Mouse (Mus musculus) activated CD4-positive, CD25-positive, alpha-beta regulatory T cell, adult 4 months (primary cell): ENCODE measurements around the gene Acss3. TPM values are rescaled to one million over a fixed set of nuclear protein-coding genes. Genes with fewer than 3 reads are reported as not detected.

Source experiments
- ATAC-seq: one replicate; pipeline ENCODE4 v1.8.0; 2017
- polyA plus RNA-seq, 2 experiments: library from polyadenylated mRNA; unstranded; fragments of 100-300 nt; shearing (Covaris generic); gene quantifications; one replicate each; pipeline ENCODE4 v1.2.1; 2017

Gene Acss3
- not detected for polyA plus RNA-seq

DNA sequence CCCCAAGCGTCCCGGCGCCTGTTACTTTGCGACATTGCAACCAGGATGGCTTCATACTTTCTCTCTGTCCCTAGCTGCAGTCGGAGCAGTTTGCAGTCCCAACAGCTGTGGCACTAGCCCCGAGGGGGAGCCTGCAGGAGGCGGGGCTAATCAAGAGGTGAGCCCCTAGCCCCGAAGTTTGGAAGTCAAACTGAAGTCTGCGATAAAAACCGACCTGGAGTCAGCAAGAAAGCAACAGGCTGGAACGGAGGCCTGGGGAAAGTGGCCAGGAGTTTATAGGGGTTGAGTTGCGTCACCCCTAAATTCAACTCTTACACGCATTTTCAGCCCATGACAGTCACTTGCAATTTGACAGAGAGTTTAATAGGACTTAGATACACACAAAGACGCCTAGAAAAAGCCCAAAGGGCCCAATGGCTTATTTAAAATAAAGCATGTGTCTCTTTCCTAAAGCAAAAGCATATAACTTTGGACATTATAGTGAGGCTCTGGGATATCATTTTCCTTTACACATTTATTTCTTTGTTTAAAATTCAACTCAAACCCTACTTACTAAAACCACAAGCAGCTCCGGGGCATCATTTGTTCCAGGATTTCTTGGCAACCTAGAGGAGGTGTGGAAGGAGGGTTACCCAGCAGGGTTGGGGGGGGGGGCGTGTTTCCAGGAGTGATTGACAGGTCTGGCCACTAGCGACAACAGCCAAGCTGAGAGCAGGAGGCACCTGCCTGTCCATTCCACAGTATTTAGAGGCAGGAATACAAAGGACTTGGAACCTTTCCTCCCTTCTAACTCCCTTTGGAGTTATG lies at the start of gene Acss3:
Gene Acss3 (minus strand): TSS at position 140 of the 807 bp plus-strand sequence.
- no peak for ATAC-seq

DNA sequence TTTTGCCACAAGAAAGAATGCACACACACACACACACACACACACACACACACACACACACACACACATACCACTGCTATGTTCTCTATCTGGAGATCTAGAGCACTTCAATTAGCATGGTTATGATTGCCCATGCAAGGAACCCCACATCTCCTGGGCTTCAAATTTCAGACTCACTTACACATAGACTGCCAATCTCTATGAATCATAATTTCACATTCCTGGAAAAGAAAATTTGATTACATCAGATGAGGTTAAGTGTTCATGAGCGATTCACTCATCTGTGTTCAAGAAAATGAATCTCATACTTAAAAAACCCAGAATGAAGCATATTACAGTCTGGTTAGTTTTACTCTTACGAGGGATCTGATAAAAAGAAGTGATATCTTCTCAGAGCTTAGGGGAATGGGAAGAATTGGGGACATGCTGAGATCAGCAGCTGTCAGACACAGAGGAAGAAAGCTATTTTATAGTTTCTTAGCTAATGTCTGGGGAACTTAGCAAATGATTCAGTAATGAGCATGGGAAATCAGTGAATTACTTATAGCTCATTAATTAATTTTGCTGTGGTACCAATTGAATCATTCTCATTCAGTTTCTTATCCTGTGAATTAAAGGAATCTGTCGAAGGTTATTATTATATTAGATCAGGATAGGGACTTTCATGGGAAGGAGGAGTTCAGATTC lies 48.7 kb upstream of the Acss3 start:
- ATAC-seq: no peak

DNA sequence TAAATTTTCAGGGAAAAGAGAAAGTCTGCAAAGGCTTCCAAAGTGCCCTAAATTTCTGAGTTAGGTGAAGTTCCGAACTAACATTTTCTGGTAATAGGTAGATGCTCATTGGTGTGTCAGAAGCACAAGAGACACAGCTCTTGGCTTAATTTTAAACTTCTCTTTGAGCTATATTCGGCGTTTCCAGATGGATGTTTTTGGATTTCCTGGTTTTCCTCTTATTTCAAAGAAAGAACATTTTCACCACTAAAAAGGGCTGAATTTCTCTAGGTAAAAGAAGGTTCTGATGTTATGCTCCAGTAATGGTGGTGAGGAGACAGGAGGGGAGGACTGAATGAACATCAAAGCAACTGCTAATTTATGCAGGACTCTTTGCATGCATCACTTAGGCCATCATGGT lies 43.0 kb upstream of the Acss3 start:
- ATAC-seq: no peak

DNA sequence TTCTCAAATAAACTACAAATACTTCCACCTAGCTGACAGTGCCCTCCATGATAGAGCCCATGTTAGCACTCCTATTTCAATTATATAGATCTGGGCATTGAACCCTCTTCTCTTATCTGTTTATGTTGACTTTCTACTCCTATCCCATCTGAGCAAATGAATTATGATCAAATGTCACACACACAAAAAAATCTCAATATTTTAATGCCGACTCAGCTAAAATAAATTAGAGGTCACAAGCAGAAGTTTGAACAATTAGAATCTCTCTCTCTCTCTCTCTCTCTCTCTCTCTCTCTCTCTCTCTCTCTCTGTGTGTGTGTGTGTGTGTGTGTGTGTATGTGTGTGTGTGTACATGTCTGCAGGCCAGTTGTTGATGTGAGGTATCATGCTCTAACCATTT lies 25.3 kb upstream of the Acss3 start:
- no peak for ATAC-seq

DNA sequence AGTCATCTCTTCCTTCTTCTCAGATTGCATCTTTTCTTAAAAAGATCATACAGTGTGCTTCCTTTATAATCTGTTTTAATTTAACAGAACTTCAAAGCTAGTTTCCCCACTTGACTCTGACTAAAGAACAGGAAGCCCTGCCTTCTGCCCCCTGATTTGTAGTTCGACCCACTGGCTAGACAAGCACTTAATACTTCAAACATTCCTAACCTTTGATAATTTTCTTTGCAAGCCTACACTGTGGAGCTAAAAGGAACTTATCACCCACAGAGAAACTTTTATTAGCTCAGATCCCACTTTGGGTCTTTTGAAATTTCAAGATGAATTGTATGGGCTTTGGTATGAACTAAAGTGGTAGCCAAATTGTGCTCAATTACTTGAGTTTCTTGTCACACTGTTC lies 20.5 kb upstream of the Acss3 start:
- no peak for ATAC-seq

DNA sequence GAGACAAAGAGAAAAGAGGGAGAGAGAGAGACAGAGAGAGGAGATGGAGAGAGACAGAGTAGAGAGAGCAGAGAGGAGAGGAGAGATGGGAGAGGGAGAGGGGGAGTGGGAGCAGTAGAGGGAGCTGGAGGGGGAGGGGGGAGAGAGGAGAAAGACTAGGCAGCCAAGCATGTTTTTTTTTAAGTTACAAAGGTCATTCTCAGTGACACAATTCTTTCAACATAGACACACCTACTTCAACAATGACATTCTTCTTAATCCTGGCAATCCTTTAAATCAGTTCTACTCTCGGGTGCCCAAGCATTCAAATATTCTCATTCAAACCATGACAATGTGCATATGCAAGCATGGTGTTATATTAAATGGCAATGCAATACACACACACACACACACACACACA lies 19.4 kb upstream of the Acss3 start:
- ATAC-seq: no peak

DNA sequence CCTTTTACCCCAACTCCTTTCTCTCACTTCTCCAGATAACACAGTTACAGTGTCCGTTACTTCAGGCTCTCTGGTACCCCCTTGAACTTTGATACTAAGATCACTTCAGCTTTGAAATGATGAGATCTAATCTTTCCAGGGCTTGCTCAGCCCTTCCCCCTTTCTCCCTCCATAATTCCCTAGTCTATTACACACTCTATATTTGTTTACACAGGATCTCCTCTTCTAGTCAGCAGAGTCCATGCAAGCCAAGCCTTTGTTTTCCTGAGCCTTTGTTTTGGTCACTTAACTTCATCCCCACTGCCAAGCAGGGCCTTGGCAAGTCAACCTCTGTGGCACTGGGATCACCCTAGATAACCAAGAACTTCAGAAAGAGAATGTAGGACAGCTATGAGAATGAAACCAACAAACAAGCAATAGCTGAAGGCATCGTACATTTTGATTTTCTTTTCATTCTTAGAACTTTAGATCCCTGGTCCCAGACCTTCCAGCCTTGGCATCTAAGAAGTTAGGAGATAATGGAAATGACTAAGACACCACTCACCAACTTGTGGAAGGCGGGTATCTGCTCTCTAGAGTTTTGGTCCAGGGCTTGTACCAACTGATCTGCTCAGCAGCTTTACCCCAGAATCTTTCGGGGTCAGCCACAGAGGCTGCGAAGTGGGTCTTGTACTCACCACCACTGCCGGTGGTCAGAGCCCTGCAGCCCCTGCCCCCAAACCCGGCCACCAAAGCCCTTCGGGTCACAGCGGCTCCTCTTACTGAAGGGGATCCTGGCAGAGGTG lies 532 bp downstream of the Acss3 start:
- ATAC-seq: no peak

DNA sequence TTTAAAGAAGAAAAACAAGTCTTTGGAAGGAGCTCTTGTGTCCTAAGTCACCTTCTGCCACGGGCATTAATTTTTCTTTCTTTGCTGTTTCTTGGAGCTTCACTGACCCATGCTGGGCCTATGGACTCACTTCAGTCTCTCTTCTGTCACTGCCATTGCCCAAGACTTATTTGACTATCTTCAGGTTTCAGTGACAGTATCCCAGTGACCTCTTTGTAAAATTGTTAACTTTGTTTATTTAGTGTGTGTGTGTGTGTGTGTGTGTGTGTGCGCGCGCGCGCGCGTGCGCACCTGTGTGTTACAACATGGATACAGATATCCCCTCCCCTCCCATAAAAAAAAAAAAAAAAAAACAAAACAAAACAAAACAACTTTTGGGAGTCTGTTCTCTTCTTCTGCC lies 2.2 kb downstream of the Acss3 start:
- ATAC-seq: no peak

DNA sequence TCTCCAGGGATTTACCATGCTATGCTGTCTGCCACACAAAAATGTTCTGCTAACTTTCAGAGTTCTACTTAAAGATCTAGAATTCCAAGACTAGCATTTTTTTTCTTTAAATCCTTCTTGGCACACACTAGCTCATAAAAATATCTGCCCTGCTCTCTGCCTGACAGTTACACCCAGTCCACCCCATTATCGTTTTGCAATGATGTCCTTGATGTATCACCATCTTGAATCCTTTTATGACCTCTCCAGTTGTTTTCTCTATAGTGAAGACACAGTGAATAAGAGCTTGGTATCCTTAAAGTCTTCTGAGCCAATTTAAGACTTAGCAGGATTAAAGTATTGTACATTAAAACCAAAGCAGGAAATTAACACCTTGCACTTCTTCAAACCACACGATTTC lies 4.3 kb downstream of the Acss3 start:
- no peak for ATAC-seq

DNA sequence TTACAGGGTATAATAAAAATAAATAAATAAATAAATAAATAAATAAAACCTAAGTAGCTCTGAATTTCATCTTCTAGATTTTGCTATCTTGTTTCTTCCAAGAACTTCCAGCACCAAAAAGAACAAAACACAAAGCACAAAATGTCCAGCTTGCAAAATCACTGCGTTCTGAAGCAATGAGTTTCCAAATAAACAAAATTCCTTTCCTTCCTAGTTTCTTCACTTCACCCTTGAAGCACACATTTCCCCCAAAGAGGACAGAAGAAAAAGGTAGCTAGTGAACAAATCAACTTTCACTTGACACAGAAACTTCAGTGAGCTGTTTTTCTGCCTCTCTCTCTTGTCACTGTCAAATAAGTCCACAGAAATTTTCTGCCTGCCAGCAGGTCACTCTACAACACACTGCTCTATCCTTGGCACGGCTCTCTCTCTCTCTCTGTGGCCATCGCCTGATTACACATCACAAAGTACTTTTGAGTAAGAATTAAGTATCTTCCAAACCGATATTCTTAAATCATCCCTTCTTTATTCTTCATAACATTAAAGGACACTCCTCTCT lies 6.7 kb downstream of the Acss3 start:
- no peak for ATAC-seq

DNA sequence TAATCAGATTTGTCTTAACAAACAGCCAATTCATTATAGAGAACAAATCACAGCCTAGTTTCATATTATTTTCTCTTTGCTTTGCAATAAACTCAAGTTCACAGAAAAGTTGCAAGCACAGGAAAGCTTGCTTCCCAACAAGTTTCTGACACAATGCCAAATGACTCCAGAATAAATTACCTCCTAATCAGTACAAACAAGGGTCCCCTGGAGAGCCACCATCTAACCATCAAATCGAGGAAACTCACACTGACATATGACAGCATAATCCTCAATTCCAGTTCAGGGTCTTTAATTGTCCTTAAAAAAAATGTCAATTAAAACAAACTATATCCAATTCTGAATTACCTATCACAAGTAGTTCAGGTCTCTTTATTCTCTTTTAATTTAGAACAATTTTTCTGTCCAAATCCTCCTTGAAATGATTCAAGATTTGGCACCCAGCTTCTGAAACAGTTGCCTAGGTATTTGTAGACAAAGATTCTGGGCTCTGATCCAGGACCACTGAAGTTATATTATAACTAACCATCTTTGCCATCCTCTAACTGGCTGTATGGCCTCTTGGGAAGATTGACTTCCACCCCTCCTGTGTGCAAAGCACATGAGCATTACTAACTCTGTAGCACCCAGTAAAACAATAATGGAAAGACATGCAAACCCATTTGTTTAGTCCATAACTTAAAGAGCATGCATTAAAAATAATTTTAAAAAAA lies 7.4 kb downstream of the Acss3 start:
- ATAC-seq: no peak

DNA sequence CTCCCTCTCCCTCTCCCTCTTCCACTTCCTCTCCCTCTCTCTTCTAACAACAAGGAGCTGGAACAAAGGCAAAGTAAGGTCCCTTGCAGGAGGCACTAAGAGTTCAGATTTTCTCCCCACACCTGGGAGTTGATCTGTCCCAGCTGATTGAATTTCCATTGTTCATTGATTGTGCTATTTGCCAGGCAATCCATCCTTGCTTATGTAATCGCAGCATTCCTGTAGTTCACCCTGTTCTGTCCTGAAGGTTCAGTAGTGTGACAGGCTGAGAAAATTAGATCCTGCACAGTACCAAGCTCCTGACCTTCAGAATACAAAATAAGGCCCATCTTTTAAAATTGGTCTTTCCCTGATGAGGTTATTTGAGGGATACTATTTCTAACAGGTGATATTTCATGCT lies 8.3 kb downstream of the Acss3 start:
- ATAC-seq: no peak

DNA sequence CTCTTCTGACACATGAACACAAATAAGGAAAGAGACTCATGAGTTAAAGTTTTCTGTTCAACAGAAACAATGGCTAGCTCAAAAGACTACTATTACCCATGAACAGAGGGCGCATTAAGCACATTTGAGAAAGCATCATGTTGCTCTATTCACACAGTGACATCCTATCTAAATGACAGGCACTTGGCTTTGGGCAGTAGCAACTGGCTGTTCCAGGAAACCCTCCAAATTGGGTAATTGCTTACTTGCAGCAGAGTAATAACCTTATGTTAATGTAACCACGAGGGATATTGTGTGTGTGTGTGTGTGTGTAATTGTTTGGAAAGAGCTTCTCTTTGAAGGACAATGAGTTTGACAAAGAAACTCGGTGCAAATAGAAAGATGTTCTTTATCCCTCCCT lies 29.0 kb downstream of the Acss3 start:
- ATAC-seq: no peak

DNA sequence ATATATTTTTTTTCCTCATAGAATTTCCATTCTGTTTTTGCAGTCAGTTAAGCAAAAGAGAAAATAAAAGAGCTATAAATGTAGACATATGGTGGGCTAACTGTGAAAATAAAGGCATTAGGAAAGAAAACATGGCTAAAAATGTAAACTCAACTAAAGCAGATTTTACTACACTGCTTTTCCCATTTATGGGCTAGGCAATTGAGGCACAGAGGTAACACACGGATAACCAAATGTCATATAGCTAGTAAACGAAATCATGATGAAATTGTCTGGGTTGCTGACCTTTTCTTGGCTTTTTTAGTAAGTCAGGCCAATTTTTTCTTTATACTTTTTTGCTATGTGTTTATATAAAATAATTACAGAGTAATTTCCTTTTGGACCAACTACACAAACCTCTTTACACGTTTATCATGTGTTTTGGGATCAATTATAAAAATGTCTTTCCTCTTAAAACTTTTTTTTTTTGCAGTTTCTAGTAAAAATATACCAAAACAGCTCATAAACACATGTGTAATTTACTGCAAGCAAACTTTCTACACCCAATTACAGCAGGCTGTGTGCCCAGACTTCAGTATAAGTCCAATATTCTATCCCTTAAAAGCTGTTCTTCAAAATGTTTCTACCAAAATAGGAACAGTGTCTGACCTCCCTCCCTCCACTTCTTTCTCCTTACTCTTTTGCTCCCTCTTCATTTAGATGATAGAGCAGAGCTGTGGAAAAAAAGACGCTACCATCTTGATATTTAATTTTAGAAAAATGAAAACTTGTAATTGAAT lies 69.4 kb downstream of the Acss3 start:
- ATAC-seq: no peak

DNA sequence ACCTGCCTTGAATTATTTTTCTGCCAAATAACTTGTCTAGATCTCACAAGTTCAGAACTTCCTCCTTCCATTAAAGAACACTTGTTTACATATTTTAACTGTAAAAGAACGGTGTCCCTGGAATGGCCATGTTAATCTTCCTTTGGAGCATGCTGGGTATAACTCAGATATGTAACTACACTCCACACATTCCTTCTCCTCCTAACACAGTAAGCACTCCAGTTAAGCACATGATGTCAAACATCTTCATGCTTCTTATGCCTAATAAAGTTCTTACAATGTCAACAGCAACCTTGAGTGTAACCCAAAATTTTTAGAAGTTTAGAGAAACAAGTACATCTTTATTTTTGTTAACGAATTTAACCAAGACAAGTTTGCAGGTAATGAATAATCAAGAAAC lies 73.0 kb downstream of the Acss3 start:
- ATAC-seq: no peak

DNA sequence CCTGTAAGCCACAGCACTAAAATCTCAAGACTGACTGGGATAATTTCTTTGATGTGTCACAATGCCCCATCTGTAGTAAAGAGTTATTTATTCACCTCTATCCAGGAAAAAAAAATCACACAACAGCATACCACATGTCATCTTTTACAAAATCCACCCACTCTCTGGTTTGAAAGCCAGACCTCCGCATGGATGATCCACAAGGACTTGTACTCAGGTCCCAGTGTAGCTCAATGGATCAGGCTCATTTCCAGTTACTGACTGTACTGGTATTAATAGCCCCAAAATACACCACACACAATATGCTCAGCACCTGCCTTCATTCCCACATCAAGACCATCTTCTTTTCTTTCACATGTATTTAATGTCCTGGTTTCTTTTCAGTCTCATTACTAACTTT lies 80.8 kb downstream of the Acss3 start:
- ATAC-seq: no peak

DNA sequence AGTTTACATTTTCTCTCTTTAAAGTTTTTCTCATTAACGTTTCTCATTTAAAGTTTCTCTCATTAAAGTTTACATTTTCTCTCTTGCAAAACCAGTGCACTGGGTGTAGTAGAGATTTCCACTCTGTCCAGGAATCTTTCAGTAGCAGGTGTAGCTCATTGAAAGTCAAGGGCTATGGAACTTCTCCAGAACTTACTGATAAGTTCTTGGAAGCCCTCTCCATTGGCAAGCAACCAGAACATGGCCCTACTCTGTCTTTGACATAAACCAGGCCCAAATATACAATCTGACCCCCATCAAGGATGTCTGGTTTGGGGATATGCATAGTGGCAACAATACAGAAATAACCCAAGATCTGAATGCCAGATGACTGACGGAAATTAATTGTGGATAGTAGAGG lies 82.6 kb downstream of the Acss3 start:
- no peak for ATAC-seq

DNA sequence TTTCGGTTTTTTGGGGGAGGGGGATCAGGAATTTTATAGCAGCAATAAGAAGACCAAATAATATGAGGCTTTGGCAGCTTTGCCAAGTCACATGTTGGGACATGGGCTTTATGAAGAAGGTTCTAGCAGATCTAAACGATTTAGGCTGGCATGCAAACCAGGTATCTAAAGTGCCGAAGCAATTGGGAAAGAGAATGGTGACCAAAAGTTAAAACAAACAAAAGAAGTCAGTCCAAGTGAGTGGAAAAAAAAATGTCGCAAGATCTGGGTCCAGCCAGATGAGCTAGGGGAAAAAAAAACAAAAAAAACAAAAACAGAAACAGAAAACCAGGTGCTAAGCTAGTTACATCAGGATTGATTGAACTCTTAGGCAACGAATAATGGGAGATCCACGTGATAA lies 83.1 kb downstream of the Acss3 start:
- no peak for ATAC-seq

DNA sequence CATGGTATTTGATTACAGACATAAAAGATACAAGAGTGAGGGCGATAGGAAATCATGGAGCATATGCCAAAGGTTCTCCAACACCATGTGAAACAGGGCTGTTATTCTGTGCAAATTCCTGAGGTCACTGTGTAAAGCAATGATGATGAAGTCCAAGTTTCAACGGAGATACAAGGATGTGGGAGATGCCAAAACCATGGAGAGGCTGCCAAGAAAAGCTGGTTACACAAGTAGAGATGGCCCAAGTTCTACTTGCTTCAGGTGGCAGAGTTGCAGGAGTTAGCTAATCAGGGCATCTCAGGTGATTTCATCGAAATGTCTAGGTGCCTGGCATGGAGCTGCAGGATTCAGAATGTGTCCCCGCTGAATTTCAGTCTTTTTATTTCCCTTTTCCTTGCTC lies 84.3 kb downstream of the Acss3 start:
- no peak for ATAC-seq

DNA sequence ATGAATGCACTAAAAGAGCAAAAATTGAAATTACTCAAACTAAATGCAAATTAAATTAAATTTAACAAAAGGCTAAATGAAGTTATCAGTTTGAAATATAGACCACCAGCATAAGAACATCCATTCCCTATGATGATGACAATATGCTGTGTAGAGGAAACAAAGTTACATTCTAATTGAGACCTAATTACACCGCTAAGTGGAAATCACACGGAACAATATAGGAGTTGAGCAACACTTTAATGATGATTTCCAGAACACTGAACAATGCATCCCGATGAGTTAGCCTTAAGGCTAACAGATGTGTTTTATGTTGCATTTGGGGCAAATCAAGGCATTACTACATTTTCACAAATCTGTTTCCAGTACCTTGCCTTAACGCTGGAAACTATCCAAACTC lies 99.2 kb downstream of the Acss3 start:
- no peak for ATAC-seq

DNA sequence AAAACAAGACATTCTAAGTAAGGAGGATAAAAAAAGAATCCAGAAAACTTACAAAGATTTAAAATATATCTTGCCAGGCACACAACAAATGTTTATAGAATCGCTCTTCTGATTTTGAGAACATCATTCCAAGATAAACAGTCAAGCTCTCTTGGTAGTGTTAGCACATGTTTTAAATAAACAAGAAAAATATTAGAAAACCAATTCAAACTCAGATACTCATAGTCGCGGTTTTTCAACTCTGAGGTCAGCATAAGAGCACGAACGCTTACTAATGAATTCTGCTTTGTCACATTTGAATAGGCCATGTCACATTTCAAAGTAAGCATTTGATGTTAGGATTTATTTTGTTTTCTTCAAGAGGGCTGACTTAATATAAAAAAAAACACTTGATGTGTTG lies 102.3 kb downstream of the Acss3 start:
- ATAC-seq: no peak

DNA sequence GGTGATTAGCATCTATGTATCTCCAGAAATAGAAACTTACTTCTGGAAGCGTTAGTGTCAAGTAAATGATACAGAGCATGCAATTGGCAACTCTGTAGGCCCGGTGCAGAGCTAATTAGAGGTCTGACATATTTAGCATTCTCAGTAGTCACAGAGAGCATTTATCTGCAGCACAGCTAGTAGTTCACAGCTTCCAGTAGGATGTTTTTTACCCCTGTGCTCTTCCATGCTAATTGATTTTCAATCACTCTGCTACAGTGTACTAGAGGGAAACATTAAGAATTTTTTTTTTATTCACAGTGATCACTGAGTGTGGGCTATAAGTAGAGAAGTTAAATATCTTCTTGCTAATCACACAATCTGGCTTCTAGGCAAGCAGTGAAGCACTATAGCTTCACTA lies 112.3 kb downstream of the Acss3 start:
- no peak for ATAC-seq
